Mouse (Mus musculus) right cerebral cortex, postnatal 25 days (tissue): ENCODE results near the gene Trappc12.

Experiments used
- DNase-seq: peaks from one replicate; pipeline ENCODE4 v3.0.0; 2022

Trappc12 gene

DNA sequence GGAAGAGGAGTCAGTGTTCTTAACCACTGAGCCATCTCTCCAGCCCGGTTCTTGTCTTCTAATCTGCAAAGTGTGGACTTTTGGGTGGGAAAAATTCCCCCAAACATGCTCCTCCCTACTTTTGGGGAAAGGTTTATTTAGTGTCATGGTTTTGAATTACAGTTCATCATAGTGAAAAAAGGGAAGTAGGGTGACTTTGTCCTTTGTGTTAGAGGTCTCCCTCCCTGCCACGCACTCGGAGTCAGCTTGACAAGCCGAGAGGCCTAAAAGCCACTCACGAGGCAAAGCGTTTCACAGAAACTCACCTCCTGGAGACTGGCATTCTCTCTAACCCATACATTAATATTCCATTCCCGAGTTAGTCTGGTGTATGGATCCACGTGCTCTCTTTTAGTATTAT is 17.6 kb downstream of the Trappc12 start:
- no peak for DNase-seq

- no peak for DNase-seq
Observed at GRCm38 (mm10) chr12:28727061-28727460, 23.2 kb downstream of the Trappc12 start.

GRCm38 (mm10) chr12:28726204-28726603 is 24.1 kb downstream of the Trappc12 start:
- no peak for DNase-seq

- no peak for DNase-seq
Observed at GRCm38 (mm10) chr12:28724366-28724765, 25.9 kb downstream of the Trappc12 start.

DNA sequence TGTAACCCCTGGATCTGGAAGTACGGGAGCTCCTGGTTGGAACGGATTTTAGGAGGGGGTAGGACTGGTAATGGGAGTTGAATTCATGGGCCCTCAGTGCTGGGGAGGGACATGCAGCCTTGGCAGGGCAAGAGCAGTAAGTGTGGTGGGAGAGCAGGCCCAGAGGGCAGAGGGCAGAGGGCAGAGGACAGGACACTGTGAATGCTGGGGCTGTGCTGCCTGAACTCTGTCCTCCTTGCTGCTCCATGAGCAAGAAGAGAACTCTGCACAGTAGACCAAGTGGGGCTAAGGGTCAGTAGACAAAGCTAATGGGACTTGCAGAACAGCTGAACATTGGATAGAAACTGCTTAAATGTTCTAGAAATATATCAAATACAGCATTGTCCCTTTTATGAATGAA is 32.2 kb downstream of the Trappc12 start:
- DNase-seq = no peak

- no peak for DNase-seq
Observed at GRCm38 (mm10) chr12:28717066-28717465, 33.2 kb downstream of the Trappc12 start.

DNA sequence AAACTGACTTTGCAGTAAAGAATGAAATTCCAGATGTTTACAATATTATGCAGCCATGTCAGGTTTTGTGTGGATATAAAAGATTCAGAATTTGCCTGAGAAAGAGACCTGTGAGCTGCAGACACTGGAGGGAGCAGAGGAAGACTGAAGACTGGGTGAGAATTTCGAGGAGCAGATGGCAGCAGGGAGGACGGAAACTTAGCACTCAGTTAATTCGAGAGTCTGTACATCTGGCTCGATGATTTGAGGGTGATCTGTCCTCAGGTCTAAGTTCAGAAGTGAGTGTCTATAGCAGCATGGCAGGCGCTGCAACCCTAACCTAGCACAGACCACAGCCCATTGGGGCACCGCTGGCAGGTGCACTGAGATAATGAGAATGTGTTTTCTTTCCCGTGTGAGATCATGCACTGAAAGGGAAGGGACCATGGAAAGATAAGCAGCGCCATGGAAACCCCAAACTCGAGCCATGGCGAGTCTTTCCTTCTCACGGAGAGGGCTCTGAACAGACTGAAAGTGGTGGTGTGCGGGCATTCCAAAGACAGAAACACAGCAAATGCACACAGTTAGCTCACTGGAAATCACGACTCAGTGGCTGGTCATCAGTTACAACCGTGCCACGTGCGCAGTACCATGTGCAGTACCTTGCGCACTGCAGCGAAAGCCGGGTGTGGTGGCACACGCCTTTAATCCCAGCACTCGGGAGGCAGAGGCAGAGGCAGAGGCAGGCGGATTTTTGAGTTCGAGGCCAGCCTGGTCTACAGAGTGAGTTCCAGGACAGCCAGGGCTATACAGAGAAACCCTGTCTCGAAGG is 35.2 kb downstream of the Trappc12 start:
- DNase-seq = peak; percentile 25

- DNase-seq = peak; percentile 81
Observed at GRCm38 (mm10) chr12:28710566-28711185, 39.6 kb downstream of the Trappc12 start.

DNA sequence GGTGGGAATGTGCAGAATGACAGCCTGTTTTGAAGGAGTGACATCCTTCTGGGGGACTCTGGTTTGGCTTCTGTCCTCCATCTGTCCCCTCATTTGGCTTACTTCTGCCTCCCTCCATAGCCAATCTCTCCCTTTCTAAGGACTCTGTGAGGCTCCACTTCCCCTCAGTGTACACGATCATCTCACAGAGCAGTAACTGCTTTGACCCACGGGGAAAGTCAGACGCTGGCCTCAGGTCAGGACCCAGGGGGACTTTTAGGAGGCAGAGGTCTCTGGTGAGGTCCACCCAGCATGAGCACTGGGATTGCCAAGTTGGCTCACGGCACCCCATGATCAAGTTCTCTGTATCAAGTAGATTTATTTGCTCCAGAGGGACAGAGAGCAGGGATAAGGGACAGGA is 42.1 kb downstream of the Trappc12 start:
- no peak for DNase-seq

DNA sequence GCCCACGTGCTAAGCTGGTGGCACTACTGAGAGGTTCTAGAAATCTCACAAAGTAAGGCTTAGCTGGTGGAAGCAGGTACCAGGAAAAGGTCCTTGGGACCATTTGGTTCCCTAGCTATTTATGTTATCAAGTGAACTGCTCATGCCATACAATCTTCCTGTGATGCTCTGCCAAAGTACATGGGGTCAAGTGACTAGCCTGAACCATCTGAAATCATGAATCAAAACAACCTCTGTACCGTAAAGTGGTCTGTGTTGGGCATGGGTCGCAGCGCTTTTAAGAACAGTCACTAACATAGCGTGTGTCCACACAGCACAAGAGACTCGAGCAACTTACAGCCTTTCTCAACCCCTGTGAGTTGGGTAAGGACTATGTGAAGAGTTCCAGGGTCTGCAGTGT is 45.1 kb downstream of the Trappc12 start:
- no peak for DNase-seq

- DNase-seq = no peak
Observed at GRCm38 (mm10) chr12:28704381-28704780, 45.9 kb downstream of the Trappc12 start.

DNA sequence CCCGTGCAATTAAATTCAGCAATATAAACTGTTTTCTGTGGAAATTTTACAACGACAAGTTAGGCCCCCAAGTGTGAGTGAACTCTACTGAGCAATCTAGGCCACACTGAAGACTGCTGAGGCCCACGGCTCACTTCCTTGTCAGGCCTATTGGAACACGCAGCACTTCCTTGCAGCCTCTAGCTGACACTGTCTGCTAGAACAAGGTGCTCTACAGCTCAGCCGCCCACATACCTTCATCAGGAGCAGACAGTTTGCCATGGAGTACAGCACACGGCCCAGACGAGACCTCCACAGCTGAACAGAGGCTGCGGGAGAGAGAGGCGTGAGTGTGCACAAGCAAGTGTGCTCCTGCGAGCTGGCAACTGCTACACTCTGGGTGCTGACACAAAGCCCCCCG is 49.0 kb downstream of the Trappc12 start:
- no peak for DNase-seq

DNA sequence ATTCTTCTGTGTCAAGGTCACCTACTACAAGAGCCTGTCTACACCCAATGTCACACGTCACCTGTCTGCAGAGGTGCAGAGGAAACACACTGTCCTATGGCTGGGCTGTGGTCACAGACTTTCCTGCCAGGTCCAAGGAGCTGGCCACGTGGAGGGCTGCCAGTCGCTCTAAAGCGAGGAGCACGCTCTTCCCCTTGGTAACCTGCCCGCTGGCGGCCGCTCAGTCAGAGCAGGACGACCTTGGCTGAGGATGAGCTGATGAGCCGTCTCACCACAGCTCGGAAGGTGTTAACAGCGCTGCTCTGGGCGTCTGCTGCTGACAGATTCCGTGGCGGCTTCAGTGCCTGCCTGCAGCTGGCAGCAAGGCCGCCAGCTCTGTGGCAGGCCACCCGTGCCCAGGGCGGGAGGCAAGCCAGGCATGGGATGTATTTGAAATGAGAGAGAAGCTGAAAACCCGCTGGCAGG is 49.7 kb downstream of the Trappc12 start:
- peak; percentile 64 for DNase-seq

- DNase-seq = no peak
Observed at GRCm38 (mm10) chr12:28700101-28700511, 50.2 kb downstream of the Trappc12 start.

DNA sequence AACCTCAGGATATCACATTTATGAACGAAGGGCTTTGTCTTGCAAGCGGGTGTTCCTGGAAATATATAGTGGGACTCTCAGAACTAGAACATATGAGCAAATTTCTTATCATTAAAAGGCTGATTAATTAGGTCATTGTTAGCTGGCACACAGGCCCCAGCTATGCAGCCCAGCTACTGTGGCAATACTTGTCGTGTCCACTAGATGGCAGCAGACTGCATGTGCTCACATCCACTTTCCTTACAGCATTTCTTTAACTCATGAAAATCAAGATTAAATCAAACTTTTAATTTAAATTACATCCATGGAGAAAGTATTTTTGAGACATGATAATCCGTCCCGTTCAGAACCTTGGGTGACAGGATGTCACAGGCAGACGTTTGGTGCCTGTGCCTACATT is 50.6 kb downstream of the Trappc12 start:
- peak; percentile 68 for DNase-seq

DNA sequence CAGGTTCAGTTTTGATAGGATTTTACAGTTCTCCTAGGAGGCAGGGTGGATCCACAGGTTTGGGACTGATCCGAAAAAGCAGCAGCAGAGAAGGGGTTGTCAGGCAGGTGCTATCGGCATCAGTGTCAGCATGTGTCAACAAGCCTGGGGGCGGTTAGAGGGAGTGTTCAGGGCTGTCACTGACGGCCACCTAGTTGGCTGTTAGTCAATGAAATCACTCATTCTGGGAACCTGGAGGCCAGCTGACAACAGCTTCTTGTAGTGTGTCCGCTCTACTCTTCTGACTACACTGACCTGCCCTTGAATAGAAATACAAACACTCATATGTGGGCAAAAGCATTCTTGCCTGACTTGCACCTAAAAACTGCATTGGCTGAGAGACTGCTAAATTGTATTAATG is 51.2 kb downstream of the Trappc12 start:
- DNase-seq = no peak

GRCm38 (mm10) chr12:28697821-28698595 is 52.3 kb downstream of the Trappc12 start:
- DNase-seq = no peak

GRCm38 (mm10) chr12:28694776-28695175 is 55.5 kb downstream of the Trappc12 start:
- DNase-seq = no peak

GRCm38 (mm10) chr12:28694231-28694630 is 56.0 kb downstream of the Trappc12 start:
- no peak for DNase-seq

GRCm38 (mm10) chr12:28693738-28694137 is 56.5 kb downstream of the Trappc12 start:
- DNase-seq = no peak

- DNase-seq = no peak
Observed at GRCm38 (mm10) chr12:28690730-28691129, 59.5 kb downstream of the Trappc12 start.

GRCm38 (mm10) chr12:28688996-28689395 is 61.3 kb downstream of the Trappc12 start:
- DNase-seq = no peak

GRCm38 (mm10) chr12:28686199-28686879 is 63.9 kb downstream of the Trappc12 start:
- DNase-seq = no peak
